In the genomic region with DNA sequence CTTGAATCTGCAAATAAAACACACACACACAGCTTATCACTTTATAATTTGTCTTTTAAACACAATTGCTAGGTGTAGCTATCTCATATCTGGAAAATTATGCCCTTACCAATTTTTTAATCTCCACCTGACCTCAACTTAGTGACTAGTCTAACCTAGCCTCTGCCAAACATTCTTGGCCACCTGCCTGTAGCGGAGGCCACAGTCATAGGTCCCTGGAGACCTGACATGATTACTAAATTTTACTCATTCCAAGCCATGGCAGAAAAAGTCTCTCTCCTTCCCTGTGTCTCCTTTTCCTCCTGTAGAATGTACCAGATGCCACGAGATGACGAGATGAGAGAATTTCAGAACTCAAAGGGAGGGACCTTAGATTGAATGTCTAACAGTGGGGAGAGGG, we compare ENCODE assay signal across 14 mouse cellular contexts.
A peak's percentile ranks its signal among the peaks of the same experiment; 100 is the strongest.
DNase-seq lines count a peak whose midpoint lies in the region.
"Had no signal": no experiment of that assay in that cellular context is flagged by ENCODE, and none has a peak within 500 bp of the region (broad histone marks: within the 10 kb centered on the region; RNA-seq: fewer than 3 reads in every experiment).

No protein-coding gene starts in this region.

- peak; percentile 49 for DNase-seq in adrenal gland, postnatal 10 days
- no peak for DNase-seq in adrenal gland, adult 8-10 months
- DNase-seq in cerebellum, postnatal 10 days: peak; percentile 33 to 41
- DNase-seq in cerebellum, adult 8-10 months: no peak
- DNase-seq in cerebellum, postnatal 36 days: peak; percentile 16 to 17
- DNase-seq in cerebellum, adult 11 months: no peak
- no peak for DNase-seq in lung, postnatal 25 days (ENCODE audit: low spot score)
- DNase-seq: cerebellum, adult 9-10 months; forebrain, postnatal 0 days; gastrocnemius, postnatal 25 days; heart, adult 18-20 months; heart, postnatal 4 days; kidney, adult 18-20 months; kidney, adult 9 months had no signal

Comparison
In these comparisons a context has a peak if more than half of its experiments do, and no peak if none do; other contexts are left out.
1. DNase-seq: peak in adrenal gland, postnatal 10 days (single experiment), cerebellum, postnatal 10 days (2 of 2) and cerebellum, postnatal 36 days (2 of 2); none in adrenal gland, adult 8-10 months (single experiment), cerebellum, adult 8-10 months (single experiment), cerebellum, adult 11 months (single experiment) and lung, postnatal 25 days (single experiment).